Mouse (Mus musculus) splenic B cell, adult 2 months (primary cell): ENCODE measurements around the gene Smc3.

Source experiments
- DNase-seq: peaks from one replicate; pipeline ENCODE4 v3.0.0-alpha.2; 2011; ENCODE audit warnings: low read depth, low spot score
- H3K27me3 ChIP-seq: 2 replicates; pipeline ENCODE4 v1.6.1; 2012; ENCODE audit warnings: mild to moderate bottlenecking, low read length, moderate library complexity, mixed read lengths; ENCODE audit not compliant: control insufficient read depth, poor library complexity, insufficient read depth, severe bottlenecking
- H3K36me3 ChIP-seq: 2 replicates; pipeline ENCODE4 v1.6.1; 2012; ENCODE audit warnings: mild to moderate bottlenecking, low read length, moderate library complexity, mixed read lengths; ENCODE audit not compliant: control insufficient read depth, poor library complexity, insufficient read depth, severe bottlenecking

Gene Smc3

DNA sequence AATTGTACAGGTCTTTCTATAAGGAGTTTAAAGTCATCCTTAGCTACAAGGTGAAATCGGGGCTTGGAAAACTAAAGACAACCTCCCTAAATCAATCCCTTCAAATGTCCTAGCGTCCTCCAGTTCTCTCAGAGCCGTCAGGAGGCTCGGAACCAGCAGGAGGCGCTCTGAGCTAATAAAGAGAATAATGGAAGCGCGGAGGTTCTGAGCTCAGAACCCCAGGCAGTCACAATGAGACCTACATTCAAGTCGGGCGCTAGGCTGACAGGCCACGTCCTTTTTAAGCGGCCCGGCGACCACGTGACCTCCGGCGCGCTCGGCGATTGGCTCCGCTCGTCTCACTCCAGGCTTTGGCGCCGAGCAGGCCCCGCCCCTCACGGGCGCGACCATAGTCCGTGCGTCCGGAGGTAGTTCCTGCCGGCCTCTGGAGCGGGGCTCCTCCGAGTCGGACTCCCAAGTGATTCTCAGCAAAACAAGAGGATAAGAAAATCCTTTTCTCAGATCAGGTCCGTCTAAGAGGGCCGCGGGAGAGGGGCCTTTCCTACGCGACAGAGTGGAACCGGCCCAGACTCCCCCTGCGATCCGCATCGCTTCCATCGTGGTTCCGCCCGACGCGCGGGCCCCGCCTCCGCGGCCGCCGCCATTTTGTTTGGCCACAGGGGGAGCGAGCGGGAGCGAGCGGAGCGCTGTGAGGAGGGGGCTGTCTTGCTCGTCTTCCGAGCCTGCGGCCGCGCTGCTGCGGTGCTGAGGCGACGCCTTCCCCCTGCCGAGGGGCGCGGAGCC is at the start of gene Smc3:
Smc3 (plus strand) TSS at position 642 of the 783 bp plus-strand sequence.
- peak; percentile 100 for DNase-seq
- Histone ChIP-seq H3K27me3 (no peaks in the 10 kb centered on the region), H3K36me3 (peaks cover 2% of the 10 kb centered on the region; the same call in 1 of the 2 replicates)

DNA sequence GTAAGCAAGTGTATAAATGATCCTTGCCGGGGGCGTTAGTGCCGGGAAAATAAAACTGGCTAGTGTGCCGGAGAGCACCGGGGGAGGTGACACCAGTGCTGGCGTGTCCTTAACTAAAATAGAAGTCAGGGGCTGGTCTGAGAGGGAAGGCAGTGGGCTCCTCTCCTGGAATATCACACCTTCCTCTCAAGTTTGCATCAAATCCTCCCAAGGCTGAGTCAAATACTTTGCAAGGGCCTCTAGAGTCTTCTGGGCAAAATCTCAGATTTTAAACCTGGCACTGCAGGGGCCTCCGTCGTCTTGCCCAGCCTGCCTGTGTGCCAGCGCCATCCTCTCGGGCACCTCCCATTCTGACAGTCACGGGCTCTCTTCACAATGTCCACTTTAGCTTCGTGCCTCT is 49.2 kb upstream of the Smc3 start:
- H3K36me3 ChIP-seq = no peaks in the 10 kb centered on the region
- no peak for DNase-seq
- no peaks in the 10 kb centered on the region for H3K27me3 ChIP-seq

DNA sequence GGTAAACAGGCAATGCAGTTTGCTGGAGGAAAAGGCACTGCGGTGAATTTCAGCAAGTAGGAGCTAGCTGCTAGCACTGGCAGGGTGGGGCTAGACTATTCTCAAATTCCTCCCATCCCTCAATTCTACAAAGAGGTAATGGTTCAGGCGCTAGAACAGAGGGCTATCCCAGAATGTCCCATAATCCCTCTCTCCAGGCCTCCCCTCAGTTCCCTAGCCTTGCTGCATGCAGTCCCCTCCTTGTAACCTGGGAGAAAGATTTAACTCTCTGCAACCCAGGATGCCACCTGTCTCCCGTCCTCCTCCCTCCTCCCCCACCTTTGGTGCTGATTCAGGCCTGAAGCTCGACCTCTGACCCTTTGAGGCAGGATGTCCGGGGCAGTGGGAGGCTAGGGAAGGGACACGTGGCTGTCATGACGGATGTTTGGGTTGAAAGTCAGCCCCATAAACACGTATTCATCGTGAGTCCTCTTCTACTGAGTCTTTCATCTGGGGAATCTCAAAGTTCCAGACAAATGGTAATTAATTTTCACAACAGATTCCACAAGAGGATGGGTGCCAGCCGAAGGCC is 47.9 kb upstream of the Smc3 start:
- no peaks in the 10 kb centered on the region for H3K27me3 ChIP-seq
- DNase-seq = no peak
- H3K36me3 ChIP-seq = no peaks in the 10 kb centered on the region

DNA sequence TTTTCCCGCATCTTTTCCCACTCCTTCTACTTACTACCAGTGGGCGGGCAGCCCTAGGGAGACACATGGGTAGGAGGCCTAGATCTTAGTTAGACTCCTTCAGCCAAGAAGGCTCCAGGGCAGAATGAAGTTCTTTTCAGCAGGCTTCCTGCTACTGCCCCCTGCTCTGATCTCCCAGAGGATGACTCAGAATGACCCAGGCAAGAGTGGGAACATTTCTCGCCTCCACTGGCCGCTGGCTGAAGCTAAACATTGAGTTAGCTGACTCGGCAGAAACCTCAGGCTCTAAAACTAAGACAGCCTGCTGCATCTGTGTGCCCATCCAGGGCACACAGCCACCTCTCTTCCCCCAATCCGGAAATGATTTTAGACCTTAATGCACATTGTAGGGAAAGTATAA is 47.4 kb upstream of the Smc3 start:
- no peaks in the 10 kb centered on the region for H3K27me3 ChIP-seq
- H3K36me3 ChIP-seq = no peaks in the 10 kb centered on the region
- no peak for DNase-seq

DNA sequence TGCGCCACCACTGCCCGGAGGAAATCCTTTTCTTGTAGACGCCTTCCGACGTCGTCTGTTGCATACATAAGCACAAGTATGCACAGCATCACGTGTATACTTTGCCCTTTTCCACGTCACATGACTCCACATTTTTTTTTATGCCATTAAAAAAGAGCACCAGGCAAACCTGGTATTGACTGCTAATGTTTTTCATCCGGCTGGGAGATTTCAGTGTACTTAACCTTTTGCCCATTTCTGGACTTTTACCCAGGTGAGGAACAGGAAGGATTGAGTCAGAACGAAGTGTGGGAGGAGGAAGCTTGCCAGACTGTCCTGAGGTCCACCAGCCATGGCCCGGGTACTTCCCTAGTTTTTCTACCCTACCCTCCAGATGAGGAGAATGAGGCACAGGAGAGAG is 45.8 kb upstream of the Smc3 start:
- DNase-seq = no peak
- H3K36me3 ChIP-seq = no peaks in the 10 kb centered on the region
- H3K27me3 ChIP-seq = no peaks in the 10 kb centered on the region

DNA sequence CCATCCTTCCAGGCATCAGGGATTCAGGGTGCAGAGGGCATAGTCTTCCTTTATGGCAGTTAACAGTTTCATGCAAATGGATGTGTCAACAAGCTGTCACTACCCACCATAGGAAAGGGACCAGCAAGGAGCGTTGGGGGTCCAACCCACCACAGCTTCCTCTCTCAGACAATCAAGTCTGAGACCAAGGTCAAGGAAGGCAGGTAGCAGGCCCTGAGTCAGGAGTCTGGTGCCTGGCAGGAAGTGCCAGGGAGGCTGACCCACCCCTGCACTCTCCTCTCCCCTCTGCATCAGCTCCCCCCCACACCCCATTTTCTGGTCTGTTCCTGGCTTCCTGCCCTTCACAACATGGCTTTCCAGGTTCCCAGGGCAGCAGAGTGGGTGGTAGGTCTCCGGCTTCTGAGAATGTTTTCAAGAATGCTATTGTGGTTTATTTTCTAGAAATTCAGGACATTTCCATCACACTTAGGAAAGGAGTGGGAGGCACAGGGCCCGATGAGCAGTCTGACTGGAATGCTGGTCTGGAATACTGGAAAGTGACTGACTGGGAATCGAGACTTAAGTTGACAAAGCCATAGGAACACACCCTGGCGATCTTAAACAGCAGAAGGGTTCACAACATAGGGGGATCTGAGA is 45.1 kb upstream of the Smc3 start:
- Histone ChIP-seq H3K36me3 (no peaks in the 10 kb centered on the region), H3K27me3 (no peaks in the 10 kb centered on the region)
- DNase-seq = no peak

DNA sequence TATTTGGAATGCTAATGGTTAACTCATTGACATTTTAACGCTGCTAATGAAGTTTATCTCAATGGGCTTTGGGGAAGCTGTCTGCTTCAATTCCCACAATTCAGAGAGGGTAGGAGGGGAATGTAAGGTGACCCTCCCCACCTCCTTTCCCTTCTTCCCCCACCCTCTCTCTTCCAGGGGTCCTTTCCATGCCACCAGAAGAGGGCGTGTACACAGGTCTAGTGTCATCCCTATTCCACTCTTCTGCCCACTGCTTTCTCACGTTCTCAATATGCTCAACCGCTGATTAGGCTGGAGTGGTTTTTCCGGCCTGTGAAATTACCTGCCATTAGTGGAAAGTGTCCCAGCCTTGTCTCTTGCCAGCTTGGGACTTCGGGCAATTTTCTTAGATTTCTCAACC is 43.4 kb upstream of the Smc3 start:
- no peaks in the 10 kb centered on the region for H3K27me3 ChIP-seq
- DNase-seq = no peak
- H3K36me3 ChIP-seq = no peaks in the 10 kb centered on the region

DNA sequence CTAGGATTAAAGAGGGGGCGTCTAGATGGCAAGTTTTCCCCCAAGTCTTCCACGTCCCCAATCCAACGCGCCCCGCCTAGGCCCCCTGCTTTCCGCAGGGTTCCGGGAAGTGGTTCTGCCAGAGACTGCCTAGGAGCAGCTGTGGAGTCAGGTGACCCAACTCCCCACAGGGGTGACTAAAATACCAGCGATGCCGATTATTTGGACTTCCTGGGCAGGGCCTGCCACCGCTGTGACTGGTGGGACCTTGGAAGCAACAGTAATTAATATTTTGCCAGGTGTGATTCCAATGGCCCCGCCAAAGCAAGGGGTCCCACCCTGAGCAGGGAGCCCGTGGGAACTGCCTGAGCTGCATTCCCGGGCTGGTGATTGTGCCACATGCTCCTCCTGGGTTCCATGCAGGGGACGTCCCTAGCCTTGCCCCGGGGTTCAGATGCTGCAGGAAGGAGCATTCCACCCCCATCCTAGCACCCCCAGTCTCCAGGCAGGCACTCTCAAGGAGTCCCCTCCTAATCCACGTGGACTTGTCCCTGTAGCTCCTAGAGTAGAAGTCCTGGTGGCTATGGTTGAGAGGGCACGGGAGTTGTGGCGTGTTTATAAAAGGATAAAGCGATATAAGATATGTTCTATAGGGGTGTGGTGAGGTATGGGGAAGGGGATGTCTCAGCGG is 42.8 kb upstream of the Smc3 start:
- Histone ChIP-seq H3K36me3 (no peaks in the 10 kb centered on the region), H3K27me3 (no peaks in the 10 kb centered on the region)
- DNase-seq = no peak

DNA sequence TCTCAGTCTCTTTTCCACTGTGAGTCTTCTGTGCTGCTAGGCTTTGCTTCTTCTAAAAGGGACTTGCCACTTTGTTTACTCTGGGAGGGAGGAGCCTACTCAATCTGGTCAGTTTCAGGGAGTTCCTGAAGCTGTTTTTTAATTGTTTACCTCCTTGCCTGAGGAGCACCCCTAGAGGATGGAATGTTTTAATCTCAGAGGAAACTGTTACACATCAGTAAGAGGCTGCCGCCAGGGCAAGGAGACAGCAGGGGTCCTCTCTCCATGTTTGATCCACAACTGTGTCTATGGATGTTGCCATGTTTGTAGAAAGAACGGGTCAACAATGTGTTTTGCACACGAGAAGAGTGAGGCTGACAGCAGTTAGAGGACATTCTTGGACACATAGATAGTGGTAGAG is 39.8 kb upstream of the Smc3 start:
- DNase-seq = no peak
- Histone ChIP-seq H3K27me3 (no peaks in the 10 kb centered on the region), H3K36me3 (no peaks in the 10 kb centered on the region)

DNA sequence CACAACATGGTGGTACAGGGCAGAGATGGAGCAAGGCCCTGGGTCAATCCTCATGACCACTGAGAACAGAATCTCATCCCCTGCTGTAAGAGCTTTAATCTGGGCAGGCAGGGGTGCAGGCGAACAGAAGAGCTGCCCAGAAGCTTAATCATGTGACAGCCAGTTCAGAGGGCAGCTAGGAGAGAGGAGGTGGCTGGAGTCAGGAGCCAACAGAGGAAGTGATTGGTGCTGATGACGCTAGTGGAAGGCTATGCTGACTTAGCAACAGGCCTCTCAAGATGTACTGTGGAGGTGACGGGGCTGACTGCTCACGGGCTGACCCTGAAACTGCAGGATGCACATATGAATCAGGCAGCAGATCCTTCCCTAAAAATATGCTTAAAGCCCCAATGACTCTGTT is 36.0 kb upstream of the Smc3 start:
- no peaks in the 10 kb centered on the region for H3K36me3 ChIP-seq
- H3K27me3 ChIP-seq = no peaks in the 10 kb centered on the region
- no peak for DNase-seq

DNA sequence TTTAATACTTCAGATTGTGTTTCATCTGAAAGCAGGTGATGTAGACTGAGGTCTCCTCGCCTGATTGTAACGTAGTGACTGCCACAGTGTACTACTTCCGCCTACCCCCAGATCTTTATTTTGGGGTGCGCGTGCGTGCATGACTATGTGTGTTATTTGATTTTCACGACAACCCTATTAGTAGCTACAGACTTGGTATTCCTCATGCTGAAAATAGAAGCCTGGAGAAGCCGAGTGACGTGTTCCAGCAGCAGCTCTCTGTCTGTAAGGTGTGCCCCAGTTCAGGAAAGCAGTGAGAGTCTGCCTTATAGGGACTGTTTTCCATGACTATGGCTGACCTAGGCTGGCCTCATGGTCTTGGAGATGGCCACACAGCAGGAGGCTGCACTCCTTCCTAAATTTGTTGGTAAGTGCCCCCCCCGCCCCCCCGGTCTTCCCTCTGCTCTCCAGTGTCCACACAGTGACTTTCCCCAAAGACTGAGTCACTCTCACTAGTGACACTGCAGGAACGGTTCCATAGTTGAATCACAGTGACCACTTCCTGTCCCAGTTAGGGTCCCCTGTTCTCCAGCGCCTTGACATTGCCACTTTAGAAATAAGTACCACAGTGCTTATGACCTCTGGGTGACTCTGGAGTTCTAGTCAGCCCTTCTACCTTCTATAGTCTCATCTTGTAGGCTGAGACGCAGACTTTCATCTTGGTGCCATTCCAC is 34.5 kb upstream of the Smc3 start:
- Histone ChIP-seq H3K36me3 (no peaks in the 10 kb centered on the region), H3K27me3 (no peaks in the 10 kb centered on the region)
- no peak for DNase-seq

DNA sequence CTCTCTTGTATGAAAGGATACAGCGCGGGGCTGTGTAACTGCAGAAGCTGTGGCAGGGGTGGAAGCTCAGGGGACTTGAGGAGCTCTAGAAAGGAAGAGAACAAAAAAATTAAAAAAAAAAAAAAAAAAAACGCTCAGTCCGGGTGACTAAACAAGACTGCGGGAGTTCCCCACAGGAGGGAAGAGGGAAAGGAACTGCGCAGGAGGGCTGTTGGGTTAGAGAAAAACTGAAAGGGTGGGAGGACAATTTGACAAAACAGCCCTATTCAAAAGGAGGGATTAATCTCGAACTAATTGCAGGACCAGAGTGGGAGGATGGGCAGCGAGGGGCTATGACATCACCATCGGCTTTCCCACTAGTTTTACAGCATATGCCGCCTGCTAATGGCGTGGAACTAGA is 32.3 kb upstream of the Smc3 start:
- Histone ChIP-seq H3K36me3 (no peaks in the 10 kb centered on the region), H3K27me3 (no peaks in the 10 kb centered on the region)
- DNase-seq = peak; percentile 43

DNA sequence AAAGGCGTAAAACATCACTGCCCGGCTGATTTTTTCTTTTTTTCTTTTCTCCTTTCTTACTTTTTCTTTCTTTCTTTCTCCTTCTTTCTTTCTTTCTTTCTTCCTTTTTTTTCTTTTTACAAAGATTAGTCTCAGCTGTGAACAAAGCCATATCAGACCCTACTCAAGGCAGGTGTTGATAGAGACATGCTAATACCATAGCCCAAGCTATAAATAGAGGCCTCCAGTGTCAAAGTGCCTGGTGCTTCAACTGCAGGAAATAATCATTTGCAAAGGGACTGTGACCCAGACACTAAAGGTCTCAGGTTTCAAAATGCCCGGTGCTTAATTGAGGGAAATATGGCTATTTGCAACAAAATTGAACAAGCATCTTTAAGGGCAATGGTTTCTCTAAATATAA is 31.6 kb upstream of the Smc3 start:
- no peaks in the 10 kb centered on the region for H3K27me3 ChIP-seq
- no peak for DNase-seq
- H3K36me3 ChIP-seq = no peaks in the 10 kb centered on the region

DNA sequence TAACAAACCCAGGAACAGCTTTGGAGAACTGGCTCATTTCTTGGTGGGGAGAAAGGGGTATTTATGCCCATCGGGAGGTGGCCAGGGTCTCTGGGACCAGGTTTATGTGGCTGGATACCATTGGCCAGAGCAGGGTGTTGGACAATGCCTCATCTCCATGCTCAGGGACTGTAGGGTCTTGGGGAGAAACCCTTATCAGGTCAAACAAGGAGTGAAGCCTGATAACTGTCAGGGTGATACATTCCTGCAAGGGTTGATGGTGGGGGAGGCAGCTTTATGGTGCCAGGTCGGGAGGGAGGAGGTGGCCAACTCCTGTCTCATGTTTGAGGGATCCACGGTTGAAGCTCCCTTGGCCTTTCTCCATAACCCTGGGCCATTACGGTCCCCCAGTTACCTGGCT is 29.1 kb upstream of the Smc3 start:
- no peak for DNase-seq
- Histone ChIP-seq H3K36me3 (no peaks in the 10 kb centered on the region), H3K27me3 (no peaks in the 10 kb centered on the region)
